In the genomic region with DNA sequence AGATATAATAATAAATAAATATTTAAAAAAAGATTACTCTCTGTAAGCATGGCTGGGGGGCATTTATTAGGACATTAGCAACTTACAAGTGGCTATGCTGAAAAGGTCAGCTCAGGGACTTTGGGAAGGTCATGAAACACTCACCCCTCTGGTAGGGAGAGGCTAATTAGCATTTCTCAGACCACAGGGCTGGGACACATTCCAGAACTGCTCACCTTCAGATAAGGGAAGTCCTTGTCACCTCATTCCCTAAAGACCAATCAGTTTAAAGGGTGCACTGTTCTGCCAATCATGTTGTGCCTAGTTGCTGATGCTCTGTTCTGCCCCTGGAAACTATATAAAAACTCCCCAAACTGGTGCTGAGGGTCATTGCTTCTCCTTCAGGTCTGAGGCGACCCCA, we compare ENCODE assay signal across 23 mouse cellular contexts.
"Had no signal": no experiment of that assay in that cellular context is flagged by ENCODE, and none has a peak within 500 bp of the region (broad histone marks: within the 10 kb centered on the region; RNA-seq: fewer than 3 reads in every experiment).

No protein-coding gene starts in this region.

- H3K9me3 ChIP-seq: heart, embryonic 13.5 days; heart, embryonic 15.5 days; hindbrain, embryonic 13.5 days; hindbrain, embryonic 15.5 days; limb, embryonic 13.5 days; limb, embryonic 15.5 days; liver, embryonic 12.5 days had no signal

- H3K27ac ChIP-seq: heart, adult 2 months; heart, embryonic 13.5 days; heart, embryonic 15.5 days; hindbrain, embryonic 13.5 days; hindbrain, embryonic 15.5 days; hindbrain, postnatal 0 days; limb, embryonic 13.5 days; limb, embryonic 15.5 days; liver, embryonic 12.5 days; liver, embryonic 14.5 days had no signal

- H3K27me3 ChIP-seq: heart, embryonic 13.5 days; heart, embryonic 15.5 days; hindbrain, embryonic 13.5 days; hindbrain, embryonic 15.5 days; limb, embryonic 13.5 days; limb, embryonic 15.5 days; liver, embryonic 12.5 days had no signal

- H3K4me3 ChIP-seq: heart, adult 2 months; heart, embryonic 13.5 days; heart, embryonic 15.5 days; hindbrain, embryonic 13.5 days; hindbrain, embryonic 15.5 days; limb, embryonic 13.5 days; limb, embryonic 15.5 days; liver, embryonic 12.5 days had no signal

- H3K9ac ChIP-seq: heart, embryonic 13.5 days; heart, embryonic 15.5 days; hindbrain, embryonic 13.5 days; hindbrain, embryonic 15.5 days; limb, embryonic 13.5 days; limb, embryonic 15.5 days; liver, embryonic 12.5 days; liver, embryonic 14.5 days had no signal

- H3K36me3 ChIP-seq: heart, embryonic 13.5 days; heart, embryonic 15.5 days; hindbrain, embryonic 13.5 days; hindbrain, embryonic 15.5 days; limb, embryonic 13.5 days; limb, embryonic 15.5 days; liver, embryonic 12.5 days had no signal

- DNase-seq: gastrocnemius, postnatal 14 days; gastrocnemius, postnatal 36 days; heart, adult 11 months; heart, adult 2 months; heart, postnatal 14 days; heart, postnatal 36 days; kidney, adult 18-20 months; kidney, adult 8-10 months; kidney, postnatal 10 days; kidney, postnatal 25 days; kidney, postnatal 4 days; layer of hippocampus, adult 9-11 months; layer of hippocampus, postnatal 36 days; left cerebral cortex, postnatal 4 days had no signal

- H3K4me1 ChIP-seq: hindbrain, embryonic 13.5 days; hindbrain, embryonic 15.5 days; limb, embryonic 13.5 days; limb, embryonic 15.5 days had no signal
